Mouse (Mus musculus): ENCODE measurements at regions not wholly inside any gene's neighbourhood (a gene's known extent, or its start where the extent isn't known, plus 50 kb on each side); places are given as distances from the start of the nearest gene placed in this dataset.

GRCm38 (mm10) chr14:36624822-36625221, 343.8 kb downstream of the Ccser2 start:
- peak; percentile 86 for ATAC-seq (replicated peaks; ENCODE audit: low read depth, poor library complexity, severe bottlenecking)

- no peak for ATAC-seq (replicated peaks; ENCODE audit: low read depth, poor library complexity, severe bottlenecking)
These were observed 344.4 kb downstream of the Ccser2 start for GRCm38 (mm10) chr14:36624134-36624533.

- no peak for ATAC-seq (replicated peaks; ENCODE audit: low read depth, poor library complexity, severe bottlenecking)
These were observed 345.5 kb downstream of the Ccser2 start for GRCm38 (mm10) chr14:36623036-36623435.

GRCm38 (mm10) chr14:36618459-36619085, 350.0 kb downstream of the Ccser2 start:
- peak; percentile 91 for ATAC-seq (replicated peaks; ENCODE audit: low read depth, poor library complexity, severe bottlenecking)

- peak; percentile 16 for ATAC-seq (replicated peaks; ENCODE audit: low read depth, poor library complexity, severe bottlenecking)
These were observed 350.6 kb downstream of the Ccser2 start for GRCm38 (mm10) chr14:36617987-36618386.

- ATAC-seq (replicated peaks; ENCODE audit: low read depth, poor library complexity, severe bottlenecking): no peak
These were observed 353.7 kb downstream of the Ccser2 start for GRCm38 (mm10) chr14:36614926-36615325.

- no peak for ATAC-seq (replicated peaks; ENCODE audit: low read depth, poor library complexity, severe bottlenecking)
These were observed 355.7 kb downstream of the Ccser2 start for GRCm38 (mm10) chr14:36612860-36613259.

- peak; percentile 88 for ATAC-seq (replicated peaks; ENCODE audit: low read depth, poor library complexity, severe bottlenecking)
These were observed 384.4 kb downstream of the Ccser2 start for GRCm38 (mm10) chr14:36584065-36584635.

GRCm38 (mm10) chr14:36583338-36584064, 385.1 kb downstream of the Ccser2 start:
- no peak for ATAC-seq (replicated peaks; ENCODE audit: low read depth, poor library complexity, severe bottlenecking)

- ATAC-seq (replicated peaks; ENCODE audit: low read depth, poor library complexity, severe bottlenecking): no peak
These were observed 405.2 kb downstream of the Ccser2 start for GRCm38 (mm10) chr14:36563229-36563865.

- no peak for ATAC-seq (replicated peaks; ENCODE audit: low read depth, poor library complexity, severe bottlenecking)
These were observed 431.2 kb downstream of the Ccser2 start for GRCm38 (mm10) chr14:36537402-36537801.

- ATAC-seq (replicated peaks; ENCODE audit: low read depth, poor library complexity, severe bottlenecking): no peak
These were observed 432.6 kb downstream of the 4930474N05Rik start for GRCm38 (mm10) chr14:36527310-36527709.

- ATAC-seq (replicated peaks; ENCODE audit: low read depth, poor library complexity, severe bottlenecking): no peak
These were observed 430.9 kb downstream of the 4930474N05Rik start for GRCm38 (mm10) chr14:36525591-36526037.

- ATAC-seq (replicated peaks; ENCODE audit: low read depth, poor library complexity, severe bottlenecking): peak; percentile 54; the same call in 1 of the 2 replicates
These were observed 407.6 kb downstream of the 4930474N05Rik start for GRCm38 (mm10) chr14:36502076-36502994.

- ATAC-seq (replicated peaks; ENCODE audit: low read depth, poor library complexity, severe bottlenecking): no peak
These were observed 404.6 kb downstream of the 4930474N05Rik start for GRCm38 (mm10) chr14:36499323-36499722.

- ATAC-seq (replicated peaks; ENCODE audit: low read depth, poor library complexity, severe bottlenecking): no peak
These were observed 390.8 kb downstream of the 4930474N05Rik start for GRCm38 (mm10) chr14:36485499-36485898.

- no peak for ATAC-seq (replicated peaks; ENCODE audit: low read depth, poor library complexity, severe bottlenecking)
These were observed 376.9 kb downstream of the 4930474N05Rik start for GRCm38 (mm10) chr14:36471617-36472016.

- peak; percentile 72; the same call in 1 of the 2 replicates for ATAC-seq (replicated peaks; ENCODE audit: low read depth, poor library complexity, severe bottlenecking)
These were observed 375.6 kb downstream of the 4930474N05Rik start for GRCm38 (mm10) chr14:36470362-36470761.

GRCm38 (mm10) chr14:36453049-36453448, 358.3 kb downstream of the 4930474N05Rik start:
- ATAC-seq (replicated peaks; ENCODE audit: low read depth, poor library complexity, severe bottlenecking): no peak

- ATAC-seq (replicated peaks; ENCODE audit: low read depth, poor library complexity, severe bottlenecking): no peak
These were observed 355.4 kb downstream of the 4930474N05Rik start for GRCm38 (mm10) chr14:36450126-36450525.

Data from common myeloid progenitor, adult 5-6 weeks (primary cell).